Mouse (Mus musculus): ENCODE data around the gene Zfyve28.

- TF ChIP-seq POLR2A (IDR thresholded peaks at IDR 0.05; ENCODE audit: low read depth, low read length) = no peak
- no peak; the same call in 1 of the 2 replicates for TF ChIP-seq CTCF (conservative IDR thresholded peaks at IDR 0.05; ENCODE audit: insufficient read depth, insufficient read length, low read depth, low read length)
Measured at GRCm38 (mm10) chr5:34201396-34201795, 86.9 kb downstream of the Zfyve28 start.
